Mouse (Mus musculus): ENCODE measurements around the gene Zfp708.
"Not testable (repeated sequence)": the region's sequence is repeated elsewhere in the genome, so short reads cannot be mapped to it uniquely, and the experiment has no call there.

Gene Zfp708

DNA sequence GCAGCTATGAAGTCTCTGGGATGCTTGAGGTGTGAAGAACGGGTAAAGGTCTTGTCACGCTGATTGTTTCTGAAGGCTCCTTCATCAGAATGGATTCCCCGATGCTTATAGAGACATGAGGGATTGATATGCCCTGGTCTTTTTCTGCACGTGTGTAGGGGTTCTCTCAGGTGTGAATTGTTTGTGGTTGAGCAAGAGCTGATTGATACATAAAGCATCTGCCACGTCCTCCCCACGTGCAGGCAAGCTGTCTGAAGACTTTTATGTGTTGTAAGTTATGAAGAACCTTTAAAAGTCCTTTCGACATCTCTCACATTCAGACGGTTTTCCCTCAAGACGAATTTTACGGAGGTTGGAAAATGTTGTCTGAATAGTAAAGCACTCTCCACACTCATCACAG is at the start of gene Zfp708:
Gene Zfp708, minus strand, starts transcription at position 101 of the 400 bp plus-strand sequence.
- DNase-seq (ENCODE audit: low read depth) = no peak

DNA sequence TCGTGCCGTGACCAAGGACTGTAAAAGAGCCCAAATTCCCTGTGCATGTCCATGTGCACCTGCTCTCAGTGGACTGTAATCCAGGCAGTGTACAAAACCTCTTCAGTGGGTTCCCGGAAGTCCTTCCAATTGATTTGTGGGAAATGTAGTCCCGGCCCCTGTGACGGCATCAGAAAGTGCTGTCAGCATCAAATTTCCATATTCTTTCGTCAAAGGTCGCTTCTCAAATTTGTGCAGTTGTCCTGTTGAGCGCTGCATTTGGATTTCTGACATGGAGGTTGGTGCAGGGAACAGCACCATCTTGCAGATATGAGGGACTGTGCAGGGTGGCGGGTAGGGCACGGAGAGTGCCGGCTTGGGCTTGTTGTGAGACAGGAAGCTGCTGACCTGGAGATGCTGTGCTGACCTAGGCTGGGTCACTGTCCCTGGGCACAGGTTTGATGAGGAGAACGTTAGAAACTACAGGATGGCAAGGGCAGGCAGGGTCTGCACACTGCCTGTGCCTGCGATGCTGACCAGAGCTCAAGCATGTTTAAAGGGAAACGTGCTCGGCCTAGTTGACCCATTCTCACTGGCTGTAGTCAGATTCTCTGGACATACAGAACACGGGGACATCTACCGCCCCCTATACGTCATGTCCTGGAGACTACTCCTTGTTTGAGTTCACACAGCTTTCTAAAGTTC is 30.4 kb upstream of the Zfp708 start:
- peak; percentile 92 for DNase-seq (ENCODE audit: low read depth)

- DNase-seq (ENCODE audit: low read depth) = not testable (repeated sequence)
These were observed 29.7 kb upstream of the Zfp708 start for GRCm38 (mm10) chr13:67127507-67127906.

DNA sequence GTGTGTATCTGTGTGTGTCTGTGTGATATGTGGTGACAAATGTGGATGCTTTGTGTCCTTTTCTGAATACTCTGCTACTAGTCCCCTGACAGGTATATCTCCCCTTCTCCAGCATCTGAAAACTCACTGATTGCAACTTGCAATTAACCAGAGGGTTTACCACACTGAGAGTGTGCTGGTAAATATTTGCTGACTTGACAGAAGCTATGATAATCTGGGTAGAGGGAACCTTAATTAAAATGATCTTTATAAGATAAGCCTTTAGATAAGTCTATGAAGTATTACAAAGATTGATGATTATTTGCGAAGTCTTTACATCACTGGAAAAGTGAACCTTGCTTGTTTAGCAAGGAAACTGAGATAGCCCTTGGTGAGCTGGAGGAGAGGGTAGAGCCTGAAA is 26.7 kb upstream of the Zfp708 start:
- no peak for DNase-seq (ENCODE audit: low read depth)

- DNase-seq (ENCODE audit: low read depth) = not testable (repeated sequence)
These were observed 23.6 kb upstream of the Zfp708 start, which contains the start of gene Zfp759 for GRCm38 (mm10) chr13:67121360-67121759. Gene Zfp759 (plus strand): TSS chr13:67121660.

DNA sequence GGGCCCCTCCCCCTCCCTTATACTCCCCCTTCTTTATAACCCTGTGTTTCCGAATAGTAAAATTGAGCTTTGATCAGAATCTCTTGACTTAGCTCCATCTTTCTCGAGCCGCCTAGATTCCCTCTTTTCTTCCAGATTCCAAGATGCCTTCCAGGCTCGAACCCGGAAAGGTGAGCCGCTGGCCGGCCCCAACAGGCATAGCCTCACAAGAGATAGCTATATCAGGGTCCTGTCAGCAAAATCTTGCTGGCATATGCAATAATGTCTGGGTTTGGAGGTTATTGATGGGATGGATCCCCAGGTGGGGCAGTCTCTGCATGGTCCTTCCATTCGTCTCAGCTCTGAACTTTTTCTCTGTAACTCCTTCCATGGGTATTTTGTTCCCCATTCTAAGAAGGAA is 18.4 kb upstream of the Zfp708 start, which contains the start of gene Rslcan18:
Gene Rslcan18, minus strand, starts transcription at position 101 of the 400 bp plus-strand sequence.
- not testable (repeated sequence) for DNase-seq (ENCODE audit: low read depth)

DNA sequence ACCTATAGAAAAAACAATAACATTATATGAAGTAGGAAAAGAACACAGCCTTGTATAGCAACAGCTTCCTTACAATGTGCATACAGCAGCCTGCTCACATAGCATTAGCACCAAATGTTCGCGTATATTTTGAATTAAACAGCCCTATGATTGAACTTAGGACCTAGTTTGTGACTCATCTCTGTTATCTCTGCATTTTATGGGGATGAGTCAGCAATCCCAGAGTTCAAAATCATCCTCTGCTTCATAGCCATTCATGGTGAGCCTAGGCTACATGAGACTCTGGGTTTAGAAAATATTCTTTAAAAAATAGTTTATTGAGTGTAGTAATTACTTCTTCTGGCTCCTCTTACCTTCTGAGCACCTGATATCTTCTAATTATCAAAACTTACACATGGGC is 15.5 kb upstream of the Zfp708 start:
- peak; percentile 38 for DNase-seq (ENCODE audit: low read depth)

DNA sequence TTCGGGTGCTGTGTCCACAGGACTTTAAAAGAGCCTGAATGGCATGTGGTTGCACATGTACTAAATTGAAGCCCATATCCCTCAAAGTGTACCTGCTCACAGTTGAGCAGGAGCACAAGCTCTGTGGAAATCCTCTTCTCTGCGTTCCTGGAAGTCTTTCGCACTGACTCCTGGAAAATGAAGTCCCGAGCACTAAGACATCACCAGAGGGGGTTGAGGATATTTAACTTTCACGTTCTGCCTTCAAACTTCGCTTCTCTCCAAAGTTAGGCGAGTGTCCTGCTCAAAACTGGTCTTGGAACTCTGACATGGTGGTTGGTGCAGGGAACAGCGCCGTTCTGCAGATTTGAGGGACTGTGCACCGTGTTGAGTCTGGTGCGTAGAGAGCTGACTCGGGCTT is 14.3 kb upstream of the Zfp708 start:
- no peak for DNase-seq (ENCODE audit: low read depth)

GRCm38 (mm10) chr13:67108821-67109206 is 11.0 kb upstream of the Zfp708 start:
- no peak for DNase-seq (ENCODE audit: low read depth)

- peak; percentile 99 for DNase-seq (ENCODE audit: low read depth)
These were observed 10.5 kb upstream of the Zfp708 start, which contains the start of gene Gm28557 for GRCm38 (mm10) chr13:67108194-67108820. Gene Gm28557 (minus strand): TSS chr13:67108604.

GRCm38 (mm10) chr13:67107681-67108080 is 9.9 kb upstream of the Zfp708 start:
- DNase-seq (ENCODE audit: low read depth) = no peak

DNA sequence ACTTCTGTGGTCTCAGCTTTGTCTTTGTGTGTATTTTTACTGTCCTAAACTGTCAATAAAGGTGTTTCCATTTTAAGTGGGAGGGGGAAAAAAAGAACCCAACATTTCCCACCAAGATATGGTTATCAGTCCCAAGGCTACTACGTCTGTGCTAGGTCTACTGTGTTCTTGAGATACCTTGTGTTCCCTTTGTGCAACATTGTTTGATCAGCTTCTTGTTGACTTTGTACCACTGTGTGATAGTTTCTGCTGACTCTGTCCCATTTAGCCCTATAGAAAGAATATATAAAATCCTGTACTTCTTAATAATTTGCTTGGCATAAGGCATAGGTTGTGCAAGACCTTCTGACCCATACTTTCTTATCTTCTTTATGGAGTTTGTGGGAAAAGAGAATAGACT is 7.6 kb downstream of the Zfp708 start:
- DNase-seq (ENCODE audit: low read depth) = no peak

DNA sequence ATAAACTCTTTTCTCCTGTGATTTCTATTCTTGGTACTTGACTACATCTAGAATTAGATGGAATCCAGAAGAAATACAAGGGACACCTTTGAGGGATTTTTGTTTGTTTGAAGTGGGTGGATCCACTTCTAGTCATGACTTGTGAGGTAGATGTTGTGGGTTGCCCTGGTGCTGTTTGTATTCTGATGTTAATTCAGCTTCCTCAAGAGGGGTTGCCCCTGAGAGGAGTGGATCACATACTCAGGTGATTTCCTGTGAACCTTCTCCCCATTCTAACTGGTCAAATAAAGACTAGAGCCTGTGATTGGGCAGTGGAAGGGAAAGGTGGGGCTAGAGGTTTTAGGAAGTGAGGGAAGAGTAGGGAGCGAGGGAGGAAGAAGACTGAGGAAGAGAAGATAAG is 15.8 kb downstream of the Zfp708 start:
- peak; percentile 43 for DNase-seq (ENCODE audit: low read depth)

DNA sequence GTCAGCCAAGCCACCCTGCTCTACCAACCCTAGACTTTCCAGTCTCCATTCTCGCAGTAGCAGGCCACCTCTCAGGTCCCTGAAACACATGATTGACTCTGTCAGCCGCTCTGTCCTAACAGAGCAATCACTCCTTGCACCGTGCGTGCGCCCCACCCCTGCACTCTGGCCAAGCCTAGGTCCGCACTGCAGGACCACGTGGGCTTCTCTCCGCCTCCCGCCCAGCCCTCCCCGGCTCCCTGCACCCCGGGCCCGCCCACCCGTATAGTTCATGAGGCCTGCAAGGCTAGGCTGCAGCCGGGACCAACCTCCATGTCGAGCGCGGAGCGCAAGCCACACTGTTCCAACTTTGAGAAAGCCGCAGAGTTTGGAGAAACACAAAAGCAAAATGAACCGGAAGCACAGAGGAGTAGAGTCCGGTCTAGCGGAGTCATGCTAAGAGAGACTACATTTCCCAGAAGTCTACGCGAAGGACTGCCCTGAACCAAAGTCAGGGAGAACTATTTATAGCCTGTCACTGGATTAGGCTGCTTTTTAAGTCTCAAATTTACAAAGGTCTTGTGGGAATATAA is 16.5 kb downstream of the Zfp708 start:
- DNase-seq (ENCODE audit: low read depth) = peak; percentile 87

DNA sequence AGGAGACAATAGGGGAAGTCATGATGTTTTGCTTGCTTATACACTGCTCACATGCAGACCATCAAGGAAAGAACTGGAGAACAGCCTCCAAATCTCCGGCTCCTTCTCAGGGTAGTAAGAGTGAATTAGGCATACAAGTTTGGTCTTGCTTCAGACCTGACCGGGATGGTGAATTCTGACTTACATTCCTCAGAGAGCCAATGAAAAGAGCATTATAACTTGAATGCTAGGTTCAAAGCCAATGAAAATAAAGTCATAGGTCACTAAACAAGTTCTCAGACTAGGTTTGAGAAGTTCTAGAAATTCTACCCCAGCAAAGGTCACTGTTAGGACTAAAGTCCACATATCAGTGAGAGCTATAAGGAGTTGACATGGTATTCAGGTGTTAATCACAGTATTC is 20.5 kb downstream of the Zfp708 start:
- DNase-seq (ENCODE audit: low read depth) = no peak

DNA sequence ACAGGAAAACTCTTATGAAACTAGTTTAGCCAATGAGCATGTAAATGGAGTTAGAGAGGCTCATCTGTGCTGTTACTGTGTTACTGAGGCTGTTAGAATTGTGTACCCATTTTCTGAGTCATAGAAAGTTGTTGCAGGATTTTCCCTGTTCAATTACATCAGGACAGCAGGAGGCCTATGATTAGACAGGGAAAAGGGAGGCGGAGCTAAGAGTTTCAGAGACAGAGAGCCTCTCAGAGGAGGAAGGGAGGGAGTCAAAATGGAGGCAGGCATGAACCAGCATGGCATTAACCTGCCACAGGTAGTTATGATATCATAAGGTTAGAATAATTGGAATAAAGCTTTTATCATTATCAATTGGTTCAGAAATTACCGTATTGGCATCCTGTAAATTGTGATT is 25.0 kb downstream of the Zfp708 start:
- DNase-seq (ENCODE audit: low read depth) = no peak

- DNase-seq (ENCODE audit: low read depth) = no peak
These were observed 32.4 kb downstream of the Zfp708 start for GRCm38 (mm10) chr13:67065386-67065785.

- no peak for DNase-seq (ENCODE audit: low read depth)
These were observed 35.3 kb downstream of the Zfp708 start for GRCm38 (mm10) chr13:67062427-67062826.

DNA sequence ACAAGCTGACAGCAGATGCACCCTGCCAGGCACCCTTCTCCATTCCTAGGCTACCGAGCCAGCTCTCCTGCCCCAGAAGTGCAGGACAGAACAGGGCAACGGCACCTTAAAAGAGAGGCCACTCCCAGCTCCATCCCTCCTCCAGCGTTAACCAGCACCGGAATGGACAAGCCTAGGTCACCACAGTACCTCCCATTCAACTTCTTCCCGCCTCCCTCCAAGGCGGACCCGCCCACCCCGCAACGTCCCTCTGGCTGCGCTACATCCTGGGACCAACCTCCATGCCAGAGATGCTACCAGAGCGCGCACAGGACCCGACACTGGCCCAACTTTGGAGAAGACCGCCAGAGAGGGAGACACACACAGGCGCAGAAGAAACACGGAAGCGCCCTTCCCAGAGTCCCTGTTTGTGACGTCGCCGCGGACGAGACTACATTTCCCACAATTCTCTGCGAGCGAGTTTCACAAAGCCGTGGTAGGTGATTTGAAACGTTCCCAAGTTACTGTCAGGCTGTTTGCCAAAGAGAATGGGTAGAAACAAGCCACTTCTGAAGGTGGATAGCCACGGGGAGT is 36.9 kb downstream of the Zfp708 start, which contains the start of gene Zfp712:
Gene Zfp712, minus strand, starts transcription at position 385 of the 573 bp plus-strand sequence.
- peak; percentile 95 for DNase-seq (ENCODE audit: low read depth)

DNA sequence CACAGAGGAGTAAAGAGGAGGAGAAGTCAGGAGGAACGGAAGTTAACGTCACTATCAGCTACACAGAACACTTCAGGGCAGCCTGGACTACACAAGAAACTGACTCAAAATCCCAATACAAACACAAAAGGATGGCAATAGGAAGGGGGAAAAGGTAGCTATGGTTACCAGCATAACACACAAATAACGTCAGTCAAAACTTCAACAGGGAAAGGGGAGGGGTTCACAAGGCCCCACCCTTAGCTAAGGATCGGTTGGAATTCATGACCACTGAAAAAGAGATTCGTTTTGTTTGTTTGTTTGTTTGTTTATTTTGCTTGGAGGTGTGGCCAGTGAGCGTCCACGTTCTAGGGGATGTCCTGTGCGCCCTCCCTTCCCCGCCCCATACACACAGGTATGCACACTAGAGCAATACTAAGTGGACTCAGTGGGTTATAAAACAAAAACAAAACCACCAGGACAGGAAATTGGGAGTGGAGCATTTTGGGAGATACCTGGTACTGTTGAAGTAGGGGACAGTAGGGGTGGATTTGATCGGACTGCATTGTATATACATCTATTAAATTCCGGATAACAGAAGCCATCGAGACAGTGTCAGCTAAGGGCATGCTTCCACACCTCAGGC is 37.5 kb downstream of the Zfp708 start:
- DNase-seq (ENCODE audit: low read depth) = peak; percentile 15
